Mouse (Mus musculus) gastrocnemius, postnatal 36 days (tissue): ENCODE results near the gene Erg28. TPM values are rescaled to one million over a fixed set of nuclear protein-coding genes. Genes with fewer than 3 reads are reported as not detected.
A peak's percentile ranks its signal among the peaks of the same experiment; 100 is the strongest.

ENCODE experiments used
- DNase-seq, 2 experiments: peaks; one replicate each; pipeline ENCODE4 v3.0.0; 2022
- intact Hi-C: fragments of 180-260 bp; cut with DNase I; formaldehyde crosslinking; loops from one replicate; pipeline ENCODE4 v1.15.1; 2025
- total RNA-seq, 2 experiments: library from RNA; stranded (reverse); gene quantifications; 2 replicates each; pipeline ENCODE4 v1.2.3; 2021

The Erg28 gene
- total RNA-seq, 2 experiments from 2014 or later: 2.7 to 3.9 TPM

DNA sequence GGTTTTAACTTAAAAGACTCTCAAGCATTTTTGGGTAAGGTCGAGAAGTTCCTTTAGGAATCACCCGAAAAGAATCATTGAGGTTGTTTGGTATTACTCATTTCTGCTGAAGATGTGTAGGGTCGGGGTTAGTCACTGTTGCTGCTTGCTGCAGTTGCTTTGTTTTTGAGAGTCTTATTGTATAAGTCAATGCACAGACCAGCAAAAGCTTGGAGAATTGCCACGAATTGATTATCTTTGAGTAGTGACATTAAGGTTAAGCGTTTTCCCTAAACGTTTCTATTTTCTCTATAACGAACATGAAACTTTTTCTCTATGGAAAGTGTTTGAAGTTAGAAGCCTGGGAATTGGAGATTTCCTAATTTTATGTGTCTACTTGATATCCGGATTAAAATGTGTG, 1.0 kb upstream of the Erg28 start:
- DNase-seq: no peak
- intact Hi-C loops: no loop called here

DNA sequence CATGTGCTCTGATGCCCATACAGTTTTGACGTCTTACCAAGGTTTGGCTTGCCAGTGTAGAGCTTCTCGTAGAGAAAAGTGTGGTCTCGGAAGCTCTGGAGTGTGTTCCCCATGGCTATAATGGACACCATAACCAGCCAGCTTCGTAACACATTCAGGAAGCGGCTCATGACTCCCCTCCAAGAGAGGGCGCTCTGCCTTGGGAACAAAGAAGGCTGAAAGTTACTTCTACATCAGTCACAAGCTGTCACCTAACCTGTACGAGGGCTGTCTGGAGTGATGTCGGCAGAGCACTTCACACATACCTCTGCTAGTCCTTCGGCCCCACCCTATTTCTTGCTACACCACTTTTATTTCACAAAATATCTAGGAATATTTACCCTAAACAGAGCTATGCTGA, 2.3 kb downstream of the Erg28 start:
- DNase-seq: no peak
- intact Hi-C loops: no loop called here

DNA sequence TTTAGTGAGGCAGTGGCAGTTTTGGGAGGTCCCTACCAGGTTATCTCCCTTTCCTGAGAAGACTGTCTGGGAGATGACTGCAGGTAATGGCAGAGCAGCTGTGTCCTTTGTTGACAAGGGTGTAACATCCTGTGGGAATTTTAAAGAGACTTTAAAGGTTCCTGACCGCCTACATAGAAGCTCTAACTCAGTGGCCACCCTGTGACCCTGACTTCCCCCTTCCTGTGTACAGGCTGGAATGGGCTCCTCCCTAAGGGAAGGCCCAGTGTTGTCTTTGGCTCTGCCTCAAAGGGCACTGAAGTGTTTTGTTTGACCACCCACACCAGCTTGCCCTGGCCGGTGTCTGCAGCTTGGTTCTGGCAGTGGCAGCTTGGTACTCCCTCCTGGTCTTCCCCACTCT, 10.8 kb downstream of the Erg28 start:
- peak; percentile 20 to 21 for DNase-seq
- intact Hi-C loops: no loop called here

DNA sequence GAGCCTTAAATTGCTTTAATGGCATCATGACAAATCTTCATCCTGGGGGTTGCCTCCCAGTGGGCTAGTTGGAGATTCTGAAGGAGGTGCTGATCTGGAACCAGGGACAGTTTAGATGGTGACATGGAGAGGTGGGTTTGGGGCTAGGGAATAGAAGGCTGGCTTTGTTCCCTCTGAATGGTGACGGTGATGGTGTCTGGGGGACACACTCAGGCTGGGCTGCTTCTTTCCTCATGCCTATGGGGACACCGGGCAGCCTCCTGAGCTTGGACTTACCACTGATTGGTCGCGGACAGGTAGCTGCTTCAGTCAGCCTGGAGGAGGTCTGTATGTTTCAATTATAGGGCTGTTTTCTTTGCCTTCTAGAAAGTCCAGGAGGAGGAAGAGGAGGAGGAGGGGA, 12.7 kb downstream of the Erg28 start:
- intact Hi-C loops: no loop called here
- no peak for DNase-seq

DNA sequence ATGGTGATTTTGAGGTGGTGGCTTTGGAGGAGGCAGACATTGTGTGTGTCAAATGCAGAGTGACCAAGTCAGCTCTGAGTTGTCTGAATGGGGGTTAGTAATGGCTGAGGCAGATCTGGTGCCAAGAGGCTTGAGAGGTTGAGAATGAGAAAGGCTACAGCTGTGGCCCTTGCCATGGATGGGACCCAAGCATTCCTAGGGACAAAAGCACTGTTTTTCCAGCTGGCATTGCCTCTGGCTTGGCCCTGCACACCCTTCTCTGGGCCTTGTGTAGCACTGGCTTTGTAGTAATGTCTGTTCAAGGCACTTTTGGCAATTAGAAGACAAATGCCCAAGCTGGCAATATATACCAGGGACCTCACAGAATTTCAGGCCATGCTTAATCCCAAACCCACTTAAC, 13.4 kb downstream of the Erg28 start:
- no peak for DNase-seq
- intact Hi-C loops: no loop called here

DNA sequence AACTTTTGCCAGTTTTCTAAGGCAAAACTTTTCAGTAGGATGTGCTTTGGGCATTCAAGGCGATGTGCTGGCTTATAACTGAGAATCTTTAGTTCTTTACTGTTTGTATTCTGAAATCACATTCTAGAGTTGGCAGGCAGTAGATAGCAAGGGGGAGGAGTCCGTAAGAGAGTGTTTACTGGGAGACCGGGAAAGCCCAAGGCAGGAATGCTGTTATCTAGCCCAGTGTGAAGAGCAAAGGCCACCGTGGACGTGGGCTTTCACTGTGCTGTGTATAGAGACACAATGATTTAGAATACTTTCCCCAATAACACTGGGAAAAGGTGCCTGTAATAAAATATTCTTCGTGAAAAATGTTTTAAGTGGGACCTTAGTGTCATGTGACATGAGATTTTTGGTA, 14.6 kb downstream of the Erg28 start:
- no peak for DNase-seq
- intact Hi-C loops: no loop called here

DNA sequence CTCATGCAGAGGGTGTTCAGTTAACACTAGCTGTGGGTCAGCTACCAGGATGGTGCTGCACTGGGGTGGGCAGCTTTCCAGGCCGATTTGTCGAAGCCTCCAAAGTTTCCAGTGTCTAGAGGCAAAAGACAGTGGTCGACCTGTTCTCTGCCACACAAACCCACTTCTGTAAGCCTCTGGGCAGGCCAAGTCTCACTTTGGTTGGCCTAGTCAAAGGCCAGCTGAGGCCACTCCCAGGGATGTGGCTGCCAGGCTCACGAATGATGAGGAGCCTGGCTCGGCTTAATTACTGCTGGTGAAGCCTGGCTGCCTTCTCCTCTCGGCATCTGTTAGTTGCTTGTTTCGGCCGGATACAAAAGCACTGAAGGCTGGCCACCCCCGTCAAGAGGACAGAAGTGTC, 24.3 kb downstream of the Erg28 start:
- DNase-seq: no peak

DNA sequence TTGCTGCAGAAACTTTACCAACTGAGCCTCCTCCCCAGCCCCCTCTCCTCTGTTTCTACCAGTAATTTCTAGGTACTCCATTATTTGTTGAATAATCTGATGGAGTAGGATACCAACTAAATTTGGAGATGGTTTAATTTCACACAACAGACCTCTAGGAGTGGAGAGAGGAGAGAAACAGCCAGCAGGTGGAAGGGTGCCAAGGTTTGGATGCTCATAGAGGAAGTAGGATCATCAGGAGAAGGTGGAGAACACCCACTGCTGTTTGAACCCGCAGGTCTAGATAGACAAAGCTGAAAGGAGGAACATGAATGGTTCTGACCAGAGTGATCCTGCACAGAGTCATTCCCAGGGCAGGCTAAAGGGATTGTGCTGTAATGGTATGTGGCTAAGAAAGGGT, 28.8 kb downstream of the Erg28 start:
- no peak for DNase-seq
- intact Hi-C loops: no loop called here

More for the DNA sequence above, 24.3 kb downstream of the Erg28 start:
- intact Hi-C loops: no loop called here

DNA sequence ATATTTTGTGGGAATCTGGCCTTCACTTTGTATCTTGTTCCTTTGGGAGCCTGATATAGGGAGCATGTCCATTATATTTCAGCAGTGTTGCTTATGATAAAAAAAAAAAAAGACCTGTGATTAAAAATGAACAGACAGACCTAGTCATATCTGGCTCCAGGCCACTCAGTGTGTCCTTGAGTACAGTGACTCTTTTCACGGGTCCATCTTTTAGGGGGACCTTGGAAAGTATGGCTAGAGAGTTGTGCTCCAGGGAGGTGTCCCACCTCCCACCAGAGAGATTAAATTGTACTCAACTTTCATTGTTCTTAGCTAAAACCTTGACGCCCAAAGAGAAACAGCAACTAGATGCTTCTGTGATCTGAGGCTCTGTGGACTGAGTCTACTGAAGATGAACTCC, 30.3 kb downstream of the Erg28 start:
- intact Hi-C loops: no loop called here
- no peak for DNase-seq

DNA sequence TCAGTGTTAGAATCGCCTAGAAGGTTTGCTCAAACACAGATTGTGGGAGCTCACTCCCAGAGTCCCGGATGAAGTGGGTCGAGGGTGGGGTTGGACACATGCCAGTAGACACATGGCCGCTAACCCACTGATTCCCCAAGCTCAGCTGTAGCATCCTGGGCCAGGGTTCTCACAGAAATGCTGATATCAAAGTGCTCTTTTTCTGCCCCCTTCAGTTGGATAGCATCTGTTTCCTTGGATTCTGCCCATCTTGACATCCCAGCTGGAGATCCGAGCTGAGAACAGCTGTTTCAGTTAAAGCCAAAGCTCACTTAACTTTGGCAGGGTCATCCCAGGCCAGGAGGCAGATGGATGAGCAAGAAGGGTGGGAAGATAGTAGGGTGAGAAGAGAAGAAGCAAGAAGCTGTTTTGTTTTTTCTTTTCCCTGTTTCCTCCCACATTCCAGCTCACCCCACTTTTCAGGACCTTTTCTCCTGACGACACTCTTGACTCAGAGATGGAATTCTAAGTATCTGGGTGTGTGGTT, 31.5 kb downstream of the Erg28 start:
- intact Hi-C loops: no loop called here

DNA sequence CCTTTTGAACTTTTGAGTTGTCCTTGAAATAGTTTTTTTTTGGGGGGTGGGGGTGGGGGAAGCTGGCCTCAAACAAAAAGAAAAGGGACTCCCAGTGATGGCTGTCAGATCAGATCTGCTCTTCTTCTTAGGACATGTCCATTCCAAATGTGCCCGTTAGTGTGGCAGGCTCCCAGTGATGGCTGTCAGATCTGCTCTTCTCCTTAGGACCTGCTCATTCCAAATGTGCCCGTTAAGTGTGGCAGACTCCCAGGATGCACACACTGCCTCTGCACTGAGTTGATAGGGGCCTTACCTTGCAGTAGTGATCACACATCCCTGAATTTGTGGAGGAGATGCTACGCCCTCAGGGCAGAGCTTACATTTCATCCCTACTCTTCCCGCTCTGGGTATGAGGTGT, 32.2 kb downstream of the Erg28 start:
- intact Hi-C loops: no loop called here
- no peak for DNase-seq

More for the DNA sequence above, 31.5 kb downstream of the Erg28 start:
- DNase-seq: peak; percentile 18 to 43

DNA sequence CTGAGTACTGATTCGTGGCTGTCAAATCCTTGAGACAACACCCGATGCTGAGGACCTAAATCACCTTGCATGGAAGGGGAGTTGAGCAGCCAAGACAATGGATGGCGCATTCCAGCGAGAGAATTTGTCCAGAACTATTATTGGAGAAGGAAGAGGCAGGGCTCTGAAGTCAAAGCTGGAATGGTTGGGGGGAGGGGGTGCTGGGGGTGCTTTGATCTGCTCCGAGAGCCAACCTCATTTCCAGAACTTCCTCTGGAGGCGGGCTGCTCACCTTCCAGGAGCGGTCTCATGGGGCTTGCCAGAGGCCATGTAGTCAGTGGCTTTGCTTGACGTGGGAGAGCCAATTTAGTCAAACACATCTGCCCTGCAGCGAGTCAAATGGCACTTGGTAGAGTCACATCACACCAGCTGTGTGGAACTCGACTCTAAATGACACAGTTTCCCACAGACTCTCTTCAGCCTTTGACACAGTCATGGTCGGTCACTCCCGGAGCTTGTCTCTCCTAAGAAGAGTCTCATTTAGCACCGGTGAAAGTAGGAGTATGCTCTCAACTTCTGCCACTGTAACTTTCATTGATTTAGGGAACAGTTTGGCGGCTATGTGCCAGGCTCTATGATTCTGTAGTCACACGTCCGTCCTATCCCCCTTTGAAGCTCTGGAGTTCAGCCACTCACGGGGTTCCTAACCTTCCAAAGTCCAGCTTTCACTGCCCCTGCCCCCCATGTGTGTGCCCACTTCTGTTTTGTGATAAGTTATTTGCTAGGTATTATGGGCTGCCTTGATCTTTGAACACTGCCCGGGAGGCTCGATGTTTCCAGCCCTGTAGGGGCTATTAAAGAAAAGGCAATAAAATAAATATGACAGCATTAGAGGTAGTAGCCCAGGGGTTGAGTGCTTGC, 39.2 kb downstream of the Erg28 start:
- peak; percentile 17 to 35 for DNase-seq
- intact Hi-C loops: no loop called here

DNA sequence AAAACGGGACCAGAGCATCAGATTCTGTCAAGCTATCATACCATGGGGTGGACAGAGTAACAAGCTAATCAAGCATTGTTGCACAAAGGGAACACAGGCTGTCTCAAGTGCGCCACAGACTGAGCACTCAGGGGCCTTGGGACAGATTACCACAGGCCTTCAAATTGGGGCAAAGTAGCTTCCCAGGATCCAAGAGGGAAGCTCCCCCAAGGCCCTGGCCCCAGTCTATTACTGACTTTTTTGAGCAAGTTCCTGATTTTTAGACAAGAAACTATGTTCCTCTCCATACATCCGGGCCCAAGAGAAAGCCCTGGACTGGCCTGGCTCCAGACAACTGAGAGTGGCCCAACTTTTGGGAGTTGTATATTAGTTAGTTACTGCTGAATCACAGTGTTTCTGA, 42.7 kb downstream of the Erg28 start:
- DNase-seq: no peak
- intact Hi-C loops: no loop called here

DNA sequence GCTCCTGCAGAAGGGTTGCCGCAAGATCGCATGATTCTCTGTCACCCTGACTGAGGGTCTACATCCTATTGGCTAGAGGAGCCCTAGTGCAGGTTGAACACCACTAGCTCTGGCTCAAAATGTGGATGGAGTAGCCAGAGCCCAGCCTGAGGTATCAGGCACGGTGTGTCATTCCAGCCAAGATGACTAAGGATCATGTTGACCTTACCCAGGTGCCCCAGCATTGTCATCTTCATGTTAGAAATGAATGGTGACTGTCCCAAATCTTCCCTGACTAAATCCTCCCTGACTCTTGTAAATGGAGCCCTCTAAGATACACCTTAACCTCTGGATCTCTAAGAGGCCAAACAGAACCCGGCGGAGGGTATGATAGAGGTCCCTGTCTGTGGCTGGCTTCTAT, 44.6 kb downstream of the Erg28 start:
- intact Hi-C loops: no loop called here
- DNase-seq: no peak

DNA sequence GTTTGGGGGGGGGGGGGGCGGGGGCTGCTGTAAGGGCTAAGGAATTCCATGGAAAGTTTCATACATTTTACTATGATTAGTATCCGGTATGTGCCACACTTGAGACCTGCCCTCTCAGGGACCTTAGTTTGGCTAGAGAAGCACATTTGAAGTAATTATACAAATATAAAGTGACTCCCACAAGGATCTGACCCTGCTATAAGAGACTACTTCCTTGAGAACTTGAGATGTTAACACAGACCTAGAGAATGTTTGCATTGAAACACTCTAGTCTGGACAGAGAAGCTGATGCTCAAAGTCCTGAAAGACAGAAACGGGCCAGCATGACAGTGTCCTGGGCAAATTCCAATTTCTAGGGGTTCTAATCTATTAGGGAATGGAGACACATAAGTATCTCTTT, 45.4 kb downstream of the Erg28 start:
- intact Hi-C loops: no loop called here

DNA sequence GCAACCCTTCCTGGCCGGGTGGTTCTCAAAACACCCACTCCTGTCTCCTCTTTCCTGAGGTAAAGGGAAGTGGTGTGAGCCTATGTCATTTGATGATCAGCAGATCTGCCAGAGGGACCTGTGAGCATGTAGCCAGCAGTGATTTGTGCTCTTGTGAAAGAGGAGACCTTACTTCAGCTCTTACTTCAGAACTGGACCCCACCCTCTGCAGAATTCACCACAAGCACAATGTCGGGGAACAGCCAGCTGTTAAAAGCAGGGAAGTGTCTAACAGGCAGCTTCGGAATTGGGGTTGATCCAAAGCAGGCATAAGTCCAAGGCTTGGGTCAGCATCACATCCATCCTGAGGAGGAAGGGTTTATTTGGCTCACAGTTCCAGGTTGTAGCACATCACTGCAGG, 53.0 kb downstream of the Erg28 start:
- intact Hi-C loops: no loop called here
- DNase-seq: peak; percentile 24 to 27

More for the DNA sequence above, 45.4 kb downstream of the Erg28 start:
- no peak for DNase-seq

DNA sequence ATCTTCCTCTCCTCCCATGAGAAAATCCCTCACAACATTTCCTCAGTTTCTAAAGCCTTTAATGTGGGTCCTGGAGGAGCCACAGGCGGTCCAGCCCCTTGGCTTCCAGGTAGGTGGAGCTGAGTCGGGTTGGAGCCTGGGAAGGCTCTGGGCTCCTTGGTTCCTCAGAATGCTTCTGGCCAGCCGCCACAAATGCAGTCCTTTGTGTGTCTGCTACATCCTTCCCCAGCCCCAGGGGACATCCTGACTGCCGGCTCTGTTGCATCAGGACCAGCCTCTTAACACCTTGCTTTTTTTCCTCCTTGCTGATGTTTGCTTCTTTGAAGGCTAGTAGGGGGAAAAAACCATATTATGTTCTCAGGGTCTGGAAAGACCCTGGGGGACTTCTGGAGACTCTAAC, 56.6 kb downstream of the Erg28 start:
- intact Hi-C loops: no loop called here
- DNase-seq: no peak

DNA sequence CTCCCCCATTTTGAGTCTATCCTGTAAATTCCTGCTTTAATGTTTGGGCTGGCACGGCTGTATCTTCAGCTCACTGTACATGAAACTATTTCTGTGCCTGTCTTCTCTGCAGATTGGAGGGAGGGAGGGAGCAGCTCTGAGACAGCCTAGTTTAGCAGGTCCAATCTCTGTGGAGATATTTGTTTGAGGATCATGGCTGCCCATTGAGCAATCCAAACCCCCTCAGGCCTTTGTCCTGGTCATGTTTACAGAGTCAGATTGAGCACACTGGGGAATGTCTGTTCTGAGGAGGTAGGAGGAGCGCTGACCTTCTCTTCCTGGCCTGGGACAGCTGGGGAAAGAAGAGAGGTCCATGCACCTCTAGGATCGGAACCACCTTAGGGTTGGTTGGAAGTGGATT, 58.1 kb downstream of the Erg28 start:
- intact Hi-C loops: no loop called here
- no peak for DNase-seq
